Mouse (Mus musculus) mature B cell (primary cell): Measurements from ENCODE around the gene Armh3.

Experiments used
- in situ Hi-C: fragments of 300-500 bp; cut with MboI; formaldehyde crosslinking; loops from 2 replicates; pipeline ENCODE4 v1.14.3; 2019

Armh3 gene

GRCm38 (mm10) chr19:45997785-45998693 lies at the start of gene Armh3:
Gene Armh3 (minus strand): TSS chr19:45998488.
- in situ Hi-C loops = no loop called here

DNA sequence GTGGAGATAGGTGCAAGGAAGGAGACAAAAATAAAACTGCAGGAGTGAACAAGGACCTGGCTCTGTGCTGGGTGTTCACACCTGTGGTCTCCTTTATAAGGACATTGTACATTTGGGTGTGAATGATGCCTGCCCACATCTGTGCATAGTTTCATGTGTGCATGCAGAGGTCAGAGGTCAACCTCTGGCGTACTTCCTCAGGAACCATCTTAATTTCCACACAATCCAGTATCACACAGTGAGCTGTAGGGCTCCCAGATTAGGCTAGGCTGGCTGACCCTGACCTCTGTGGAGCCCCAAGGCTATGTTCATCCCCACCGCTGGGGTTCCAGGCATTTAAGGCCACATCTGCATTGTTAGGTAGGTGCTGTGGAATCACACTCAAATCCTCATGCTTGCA lies 49.1 kb upstream of the Armh3 start:
- in situ Hi-C loops = no loop called here

GRCm38 (mm10) chr19:46046621-46047025 lies 48.3 kb upstream of the Armh3 start:
- in situ Hi-C loops = no loop called here

GRCm38 (mm10) chr19:46045696-46046311 lies 47.5 kb upstream of the Armh3 start:
- in situ Hi-C loops = no loop called here

- in situ Hi-C loops = no loop called here
Observed at GRCm38 (mm10) chr19:46044993-46045695, 46.9 kb upstream of the Armh3 start, which contains the start of gene Ldb1. Gene Ldb1 (minus strand): TSS chr19:46045214.

DNA sequence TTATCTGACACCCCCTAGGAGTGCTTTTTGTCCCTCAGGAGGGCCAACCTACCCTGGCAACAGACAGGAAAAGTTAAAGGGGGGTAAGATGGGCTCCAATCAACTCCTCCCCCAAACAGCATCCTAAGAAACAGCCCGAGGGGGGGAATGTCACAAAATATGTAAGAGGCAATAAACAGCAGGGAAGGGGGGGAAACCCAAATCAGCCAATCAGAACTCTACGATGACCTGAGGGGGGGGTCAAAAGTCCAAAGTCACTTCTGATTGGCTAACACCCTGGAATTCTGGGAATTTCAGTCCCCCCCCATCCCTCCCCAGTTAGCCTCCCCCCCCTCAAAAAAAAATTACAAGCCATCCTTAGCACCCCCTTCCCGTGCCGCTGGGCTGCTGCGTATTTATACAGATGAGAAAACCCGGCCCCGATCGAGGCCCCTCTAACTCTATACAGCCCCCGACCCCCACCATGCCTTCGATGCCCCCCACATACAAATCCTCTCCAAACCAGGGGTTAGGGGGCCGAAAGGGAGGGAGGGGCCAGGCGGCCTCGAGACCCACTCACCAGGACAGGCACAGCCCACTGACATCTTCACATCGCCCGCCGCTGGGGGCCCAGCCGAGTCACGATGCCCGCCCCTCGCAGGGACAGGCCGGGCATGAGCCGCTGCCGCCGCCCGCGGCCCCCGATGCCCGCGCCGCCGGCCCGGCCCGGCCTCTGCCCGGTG lies 46.1 kb upstream of the Armh3 start, which contains the start of gene Pprc1:
TSS of gene Pprc1 (plus strand) at position 616 of the 722 bp plus-strand sequence.
- in situ Hi-C loops = no loop called here

DNA sequence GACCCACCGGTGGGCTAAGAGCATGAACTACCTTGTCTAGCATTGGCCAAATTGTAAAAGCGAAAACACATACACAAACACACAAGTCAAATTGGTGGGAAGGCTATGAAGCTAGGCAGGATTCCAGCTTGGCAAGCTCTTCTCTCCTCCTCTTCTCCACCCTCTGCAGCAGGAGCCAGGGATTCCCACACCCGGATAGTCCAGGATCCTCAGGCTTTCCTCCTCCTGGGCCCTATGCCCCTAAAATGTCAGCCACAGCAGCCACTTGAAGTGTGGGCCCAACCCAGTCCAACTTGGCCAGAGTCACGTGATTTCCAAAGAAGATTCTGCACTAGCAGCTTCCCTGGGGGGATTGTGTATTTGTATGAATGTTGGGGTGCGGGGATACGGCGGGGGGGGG lies 45.1 kb upstream of the Armh3 start:
- in situ Hi-C loops = no loop called here

DNA sequence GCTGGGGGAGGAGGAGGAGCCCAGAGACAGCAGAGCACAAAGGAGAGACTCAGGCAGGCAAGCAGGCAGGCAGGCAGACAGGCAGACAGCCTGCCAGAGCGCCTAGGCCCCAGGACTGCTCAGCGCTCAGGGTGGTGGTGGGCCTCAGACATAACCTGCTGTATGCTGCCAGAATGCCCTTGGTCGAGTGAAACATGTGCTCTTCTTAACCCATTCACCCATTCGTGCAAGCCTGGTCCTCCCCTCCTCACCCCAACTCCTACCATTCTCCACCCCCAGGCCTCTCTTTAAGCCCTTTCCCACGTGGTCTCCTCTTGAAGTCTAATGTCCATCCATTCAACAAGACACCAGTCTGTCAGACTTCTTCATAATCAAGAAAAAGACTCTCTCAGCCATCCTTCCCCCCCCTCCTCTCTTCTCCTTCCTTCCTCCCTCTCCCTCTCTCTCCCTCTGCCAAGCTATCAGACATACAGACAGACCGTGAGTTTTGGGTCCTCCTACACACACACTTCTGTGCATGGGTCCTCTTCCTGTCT lies 44.3 kb upstream of the Armh3 start:
- in situ Hi-C loops = no loop called here

DNA sequence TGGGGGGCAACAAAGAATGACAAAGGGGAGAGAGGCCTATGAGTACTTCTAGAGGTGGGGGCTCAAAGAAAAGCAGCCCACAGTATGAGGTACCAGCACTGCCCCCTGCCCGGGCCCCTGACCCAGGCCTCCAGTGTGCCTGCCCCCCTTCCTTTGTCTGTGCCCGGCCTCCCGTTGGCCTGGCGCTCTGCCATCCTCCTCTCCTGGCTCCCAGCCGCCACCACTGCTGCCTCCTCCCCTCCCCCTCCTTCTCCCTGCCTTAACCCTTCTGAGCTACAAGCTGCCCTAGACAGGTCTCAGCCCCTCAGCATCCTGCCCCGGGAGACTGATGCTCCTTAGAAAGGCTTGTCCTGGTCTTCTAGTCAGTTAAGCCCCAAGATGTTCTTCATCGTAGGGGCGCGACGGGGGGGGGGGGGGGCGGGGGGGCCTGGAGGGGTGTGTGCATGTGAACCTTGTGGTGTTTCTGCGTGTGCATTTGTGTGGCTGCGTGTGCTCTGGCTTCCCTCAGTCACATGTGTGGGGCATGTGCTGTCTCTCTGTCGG lies 43.7 kb upstream of the Armh3 start:
- in situ Hi-C loops = no loop called here

DNA sequence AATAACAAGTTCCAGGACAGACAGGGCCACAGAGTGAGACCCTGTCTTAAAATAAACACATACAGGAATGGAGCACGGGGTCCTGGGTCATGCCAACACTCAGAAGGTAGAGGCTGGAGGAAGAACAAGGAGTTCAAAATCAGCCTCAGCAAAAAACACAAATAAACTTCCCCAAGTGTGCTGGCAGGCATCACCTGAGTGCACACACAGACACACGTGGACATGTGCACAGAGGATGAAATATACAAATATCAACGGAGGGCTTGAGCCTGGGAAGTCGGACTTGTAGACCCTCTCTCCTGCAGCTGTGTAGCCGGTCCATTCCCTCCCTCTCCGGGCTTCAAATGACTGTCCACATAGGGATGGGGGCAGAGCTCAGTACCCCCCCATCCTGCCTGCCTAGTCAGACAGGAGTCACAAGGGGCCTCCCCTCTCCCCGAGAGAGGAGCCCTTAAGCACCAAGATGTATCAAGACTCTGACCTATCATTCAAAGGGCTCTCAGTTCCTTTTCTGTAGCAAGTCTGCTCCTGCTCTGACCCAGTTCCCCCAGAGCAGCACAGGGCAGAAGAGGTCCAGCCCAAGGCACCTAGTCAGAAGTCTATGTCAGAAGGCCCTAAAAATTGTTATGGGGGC lies 43.1 kb upstream of the Armh3 start:
- in situ Hi-C loops = no loop called here

- in situ Hi-C loops = no loop called here
Observed at GRCm38 (mm10) chr19:46040149-46040902, 42.0 kb upstream of the Armh3 start.

DNA sequence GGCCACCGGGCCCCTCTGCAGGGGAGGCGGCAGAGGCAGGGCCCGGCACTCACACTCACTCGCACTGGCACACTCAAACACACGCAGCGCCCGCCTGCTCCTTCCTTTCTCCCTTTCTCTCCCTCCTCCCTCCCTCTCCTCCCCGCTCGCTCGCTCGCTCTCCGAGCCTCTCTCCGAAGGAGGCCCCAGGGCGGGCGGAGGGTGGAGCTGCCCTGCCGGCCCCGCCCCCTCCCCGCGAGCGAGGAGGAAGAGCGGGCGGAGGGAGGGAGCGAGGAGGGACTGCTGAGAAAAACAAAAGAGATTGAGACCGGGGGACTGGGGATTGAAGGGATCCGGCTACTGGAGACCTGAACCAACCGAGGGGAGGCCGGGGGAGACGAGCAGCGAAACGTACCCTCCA lies 41.2 kb upstream of the Armh3 start:
- in situ Hi-C loops = no loop called here

DNA sequence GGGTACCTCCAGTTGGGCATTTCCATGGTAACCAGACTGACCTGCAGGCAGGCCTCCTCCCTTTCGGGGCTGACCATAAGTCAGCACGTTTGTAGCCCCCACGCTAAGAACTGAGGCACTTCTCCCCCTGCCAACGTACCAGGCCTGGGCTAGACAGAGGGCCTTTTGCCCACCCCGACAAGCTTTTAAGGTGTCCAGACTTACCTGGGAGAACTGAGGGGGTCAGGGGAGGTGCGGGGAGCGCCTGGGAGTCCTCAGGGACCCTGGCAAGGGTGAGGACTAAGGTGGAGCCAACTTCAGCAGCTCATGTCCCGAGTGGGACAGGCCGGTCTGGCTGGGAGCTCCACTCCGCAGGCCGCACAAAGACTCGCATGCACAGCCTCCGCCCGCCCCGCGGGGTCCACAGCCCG lies 40.6 kb upstream of the Armh3 start:
- in situ Hi-C loops = no loop called here

- in situ Hi-C loops = no loop called here
Observed at GRCm38 (mm10) chr19:46037925-46038850, 39.9 kb upstream of the Armh3 start.

DNA sequence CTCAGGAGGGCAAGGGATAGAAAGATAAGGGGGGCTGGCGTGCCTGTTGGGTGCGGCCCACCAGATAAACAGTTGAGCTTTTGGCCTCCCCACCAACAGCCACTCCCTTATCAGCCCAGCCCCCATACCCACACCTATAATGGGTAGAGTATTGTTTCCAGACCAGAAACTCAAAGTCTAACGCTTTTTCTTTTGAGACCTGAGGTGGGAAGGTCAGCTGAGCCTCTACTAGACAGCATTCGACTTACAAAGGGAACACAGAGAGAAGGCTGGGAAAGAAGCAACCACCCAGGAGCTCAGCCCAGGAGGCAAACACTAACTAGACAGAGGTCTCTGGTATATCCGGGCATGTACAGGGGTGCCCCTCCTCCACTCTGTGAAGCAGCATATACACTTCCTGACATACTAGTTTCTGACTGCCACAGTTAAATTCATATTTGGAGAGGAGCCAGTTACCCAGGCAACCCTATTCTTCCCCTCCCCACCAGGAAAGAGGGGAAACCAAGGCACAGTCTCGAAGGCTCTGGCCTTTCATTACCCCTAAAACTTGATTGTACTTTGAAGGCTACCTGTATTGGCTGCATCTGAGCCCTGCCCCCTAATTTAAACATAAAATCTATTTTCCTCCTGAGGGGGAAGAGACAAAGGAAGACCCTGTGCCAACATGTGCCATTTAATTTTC lies 39.1 kb upstream of the Armh3 start:
- in situ Hi-C loops = no loop called here

DNA sequence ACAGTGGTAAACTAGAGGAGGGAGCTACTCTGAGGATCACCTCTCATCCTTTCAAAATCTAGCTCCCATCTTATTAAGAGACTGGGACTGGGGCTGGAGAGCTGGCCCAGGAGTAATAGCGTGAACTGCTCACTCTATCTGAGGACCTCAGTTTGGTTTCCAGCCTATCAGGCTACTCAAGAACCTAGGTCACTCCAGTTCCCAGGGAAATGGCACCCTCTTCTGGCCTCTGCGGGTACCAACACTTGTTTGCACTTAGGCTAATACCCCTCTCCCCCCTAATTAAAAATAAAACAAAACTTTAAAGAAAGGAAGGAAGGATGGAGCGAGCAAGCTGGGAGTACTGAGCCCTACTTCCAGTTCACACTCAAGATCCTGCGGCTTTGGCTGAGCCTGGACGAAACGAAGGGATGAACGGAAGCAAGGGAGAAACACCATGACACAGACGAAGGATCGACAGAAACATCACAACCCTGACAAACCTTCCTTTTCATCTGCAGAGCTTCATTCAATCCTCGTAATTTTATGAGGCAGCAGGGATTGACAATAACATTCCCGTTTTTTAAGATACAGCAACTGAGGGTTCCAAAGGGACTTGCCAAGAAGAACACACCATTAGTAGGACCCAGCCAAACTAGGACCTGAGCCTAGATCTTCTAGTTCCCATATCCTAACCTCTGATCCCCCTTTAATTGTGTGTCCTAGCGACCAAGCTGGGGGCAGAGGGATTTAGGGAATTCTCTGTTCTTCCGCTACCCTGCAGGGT lies 38.4 kb upstream of the Armh3 start:
- in situ Hi-C loops = no loop called here

DNA sequence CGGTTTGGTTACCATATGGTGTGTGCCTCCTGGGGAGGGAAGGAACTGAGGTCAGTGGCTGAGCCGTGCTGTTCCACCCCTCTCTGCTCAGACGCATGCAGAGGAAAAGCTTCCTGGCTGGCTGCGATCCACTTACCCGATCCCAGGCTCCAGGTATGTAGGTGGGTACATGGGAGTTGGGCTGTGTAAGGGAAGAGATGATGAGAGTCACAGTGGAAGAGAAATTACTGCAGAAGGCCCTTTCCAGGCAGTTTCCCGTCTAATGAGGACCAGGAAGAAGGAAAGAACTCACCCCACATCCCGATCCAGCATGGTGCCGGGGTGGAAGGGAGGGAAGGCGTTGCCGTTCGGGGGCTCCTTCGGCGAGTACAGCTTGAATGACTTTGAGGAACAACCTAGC lies 37.7 kb upstream of the Armh3 start:
- in situ Hi-C loops = no loop called here

- in situ Hi-C loops = no loop called here
Observed at GRCm38 (mm10) chr19:46033911-46034310, 35.6 kb upstream of the Armh3 start.
